Mouse (Mus musculus) embryonic stem cell, embryonic (primary cell): ENCODE measurements at regions not wholly inside any gene's neighbourhood (a gene's known extent, or its start where the extent isn't known, plus 50 kb on each side); places are given as distances from the start of the nearest gene placed in this dataset.

Experiments used
- CTCF ChIA-PET, 4 experiments: fragments of 300-600 bp in 2 of 4; fragments of 350-600 bp in 2 of 4; sonication (Branson Sonifier 250); formaldehyde crosslinking; loops; one replicate each; lab custom pipeline; 2022; ENCODE audit warnings: inconsistent platforms in 2 of 4; lab: Charles Lee
- POLR2A ChIA-PET, 4 experiments: fragments of 300-600 bp in 2 of 4; fragments of 350-600 bp in 2 of 4; sonication (Branson Sonifier 250); formaldehyde crosslinking; loops; one replicate each; lab custom pipeline; 2022; ENCODE audit warnings: antibody characterized with exemption in 4 of 4, inconsistent platforms in 1 of 4; lab: Charles Lee

DNA sequence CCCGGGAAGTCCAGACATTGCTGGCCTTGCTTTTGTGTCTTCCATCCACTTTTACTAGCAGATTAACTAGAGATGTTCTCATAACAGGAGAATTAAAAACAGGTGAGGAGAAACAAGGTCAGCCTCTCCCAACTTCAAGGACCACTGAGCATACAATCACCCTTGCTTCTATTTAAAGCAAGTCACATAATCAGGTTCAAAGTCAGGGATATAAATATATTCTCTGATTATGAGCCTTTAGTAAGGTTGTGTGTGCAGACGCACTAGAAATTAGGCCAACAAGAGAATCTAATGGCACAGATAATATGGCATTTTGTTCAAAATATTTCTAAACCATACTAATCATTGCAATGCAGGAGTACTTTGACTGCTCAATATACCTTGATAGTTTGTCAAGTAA lies 1134.2 kb upstream of the Cited2 start:
- POLR2A ChIA-PET = no interaction called here
- CTCF ChIA-PET = no interaction called here

DNA sequence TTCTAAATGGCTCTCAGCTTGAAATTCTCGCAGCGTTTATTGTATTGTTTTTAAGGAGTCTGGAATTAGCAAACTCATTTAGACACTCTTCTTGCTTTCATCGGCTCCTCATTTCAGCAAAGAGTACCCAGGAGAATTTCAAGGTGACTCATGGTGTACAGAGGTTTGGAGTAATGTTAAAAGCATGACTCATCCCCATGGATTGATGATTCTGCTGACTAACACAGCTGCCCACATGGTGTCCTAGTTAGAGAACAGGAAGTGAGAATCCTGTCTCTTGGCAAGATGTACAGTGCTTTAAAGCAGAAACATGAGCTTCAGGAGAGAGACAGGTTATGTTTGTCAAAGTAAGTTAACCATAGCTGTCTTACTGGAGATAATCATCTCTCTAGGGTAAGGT lies 1133.6 kb upstream of the Cited2 start:
- CTCF ChIA-PET = no interaction called here
- POLR2A ChIA-PET = no interaction called here

DNA sequence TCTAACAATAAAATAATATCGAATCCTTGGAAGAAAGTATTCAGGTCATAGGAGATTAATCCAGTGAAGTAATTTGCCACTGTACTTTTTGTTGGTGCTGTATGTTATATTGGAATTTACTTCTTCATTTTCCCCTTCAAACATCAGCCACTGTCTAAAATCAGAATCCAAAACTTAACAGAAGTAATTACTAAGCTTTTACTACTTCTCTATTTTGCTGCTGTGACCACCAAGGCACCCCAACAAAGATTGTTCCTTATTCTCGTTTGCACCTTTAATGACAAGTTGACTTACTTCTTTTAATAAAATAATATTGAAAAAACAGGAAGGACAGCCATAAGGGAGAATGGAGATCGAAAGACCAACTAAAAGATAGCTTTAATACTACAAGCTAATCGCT lies 1130.1 kb upstream of the Cited2 start:
- ChIA-PET CTCF (no interaction called here), POLR2A (no interaction called here)

DNA sequence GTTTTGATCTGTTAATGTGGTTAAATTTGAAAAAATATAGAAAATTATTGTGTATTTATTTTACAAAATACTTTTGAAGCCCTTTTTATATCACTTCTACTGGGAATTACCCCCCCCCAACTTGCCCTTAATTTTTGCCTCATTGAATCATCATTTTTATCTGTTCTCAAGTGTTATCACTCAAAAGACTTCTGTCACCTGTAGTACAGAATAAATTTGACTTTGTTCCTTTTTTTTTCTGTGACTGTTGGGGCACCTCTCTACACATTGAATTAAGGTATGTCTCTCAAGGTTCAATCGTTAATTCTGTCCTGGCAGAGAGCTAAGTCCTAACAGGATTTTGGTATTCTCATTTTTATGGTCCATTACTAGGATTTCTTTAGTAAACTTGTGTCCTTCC lies 1123.0 kb upstream of the Cited2 start:
- CTCF ChIA-PET = no interaction called here
- POLR2A ChIA-PET = no interaction called here

DNA sequence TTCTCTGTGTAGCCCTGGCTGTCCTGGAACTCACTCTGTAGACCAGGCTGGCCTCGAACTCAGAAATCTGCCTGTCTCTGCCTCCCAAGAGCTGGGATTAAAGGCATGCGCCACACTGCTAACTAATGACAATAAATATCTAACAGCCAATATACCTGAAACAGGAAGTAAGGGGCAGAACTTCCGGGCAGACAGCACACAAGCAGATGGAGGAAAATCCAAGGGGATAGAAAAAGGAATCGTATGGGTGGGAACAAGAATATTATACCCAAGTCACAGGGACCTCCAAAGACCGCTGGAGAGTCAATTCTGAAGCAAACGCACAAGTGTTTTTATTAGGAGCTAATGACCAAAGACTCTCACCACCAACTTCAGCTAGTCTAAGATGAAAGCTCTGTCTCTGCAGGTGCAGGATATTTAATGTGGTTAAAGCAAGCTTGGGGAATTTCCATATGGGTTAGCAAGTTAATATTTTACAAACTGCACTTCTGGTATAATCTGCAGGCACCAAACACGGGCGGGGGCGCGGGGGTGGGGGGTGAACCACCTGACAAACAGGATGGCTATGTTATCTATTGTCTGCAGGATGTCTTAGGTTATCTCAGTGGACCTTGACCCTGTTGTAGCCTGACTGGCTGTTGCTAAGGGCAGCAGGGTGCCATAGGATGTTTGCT lies 1122.3 kb upstream of the Cited2 start:
- POLR2A ChIA-PET = no interaction called here
- CTCF ChIA-PET = interaction anchor here in 1 of 4 experiments (0.7 kb wide), 1 partner anchor 180 kb away, joined by 3 read pairs; no protein-coding TSS in a partner anchor

DNA sequence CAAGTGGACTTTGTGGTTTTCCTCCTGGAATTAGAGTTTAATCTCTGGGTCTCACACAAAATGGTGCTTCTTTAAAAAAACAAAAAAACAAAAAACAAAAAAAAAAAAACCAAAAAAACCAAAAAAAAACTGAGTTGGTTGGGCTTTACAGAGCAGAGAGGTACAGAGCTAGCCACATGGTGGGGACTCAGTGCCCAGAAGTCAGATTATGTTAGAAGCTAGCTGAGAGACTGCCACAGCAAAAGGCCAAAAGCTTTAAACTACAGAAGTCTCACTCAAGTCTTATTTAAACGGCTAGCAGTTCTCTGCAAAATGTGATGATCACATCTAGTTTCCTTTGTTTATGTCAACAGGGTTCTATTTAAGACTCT lies 1121.8 kb upstream of the Cited2 start:
- ChIA-PET CTCF (no interaction called here), POLR2A (no interaction called here)

DNA sequence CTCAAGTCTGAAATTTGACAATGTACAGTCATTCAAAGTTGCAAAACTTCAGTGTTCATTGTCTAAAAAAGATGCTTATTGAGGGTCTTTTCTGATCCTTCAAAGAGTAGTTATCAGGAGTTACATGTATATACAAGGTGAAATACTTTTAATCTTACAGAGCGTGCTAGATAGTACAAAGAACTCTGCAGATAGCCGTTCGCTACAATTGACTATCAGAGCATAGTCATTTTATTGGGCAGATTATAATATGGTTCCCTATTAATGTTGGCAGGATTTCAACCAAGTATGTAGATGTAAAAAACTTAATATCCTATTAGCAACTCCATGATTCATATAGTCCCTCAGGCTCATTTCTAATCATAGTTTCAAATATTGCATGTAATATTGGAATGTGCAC lies 1114.7 kb upstream of the Cited2 start:
- POLR2A ChIA-PET = no interaction called here
- CTCF ChIA-PET = no interaction called here

DNA sequence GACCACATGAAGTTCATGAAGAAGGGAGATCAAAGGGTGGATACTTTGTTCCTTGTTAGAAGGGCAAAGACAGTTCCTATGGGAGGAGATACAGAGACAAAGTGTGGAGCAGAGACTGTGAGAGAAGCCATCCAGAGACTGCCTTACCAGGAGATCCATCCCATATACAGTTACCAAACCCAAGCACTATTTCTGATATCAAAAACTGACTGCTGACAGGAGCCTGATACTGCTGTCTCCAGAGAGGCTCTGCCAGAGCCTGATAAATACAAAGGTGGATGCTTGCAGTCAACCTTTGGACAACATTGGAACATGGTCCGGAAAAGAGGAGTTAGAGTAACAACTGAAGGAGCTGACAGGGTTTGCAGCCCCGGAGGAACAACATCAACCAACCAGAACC lies 1104.3 kb upstream of the Cited2 start:
- ChIA-PET CTCF (no interaction called here), POLR2A (no interaction called here)

DNA sequence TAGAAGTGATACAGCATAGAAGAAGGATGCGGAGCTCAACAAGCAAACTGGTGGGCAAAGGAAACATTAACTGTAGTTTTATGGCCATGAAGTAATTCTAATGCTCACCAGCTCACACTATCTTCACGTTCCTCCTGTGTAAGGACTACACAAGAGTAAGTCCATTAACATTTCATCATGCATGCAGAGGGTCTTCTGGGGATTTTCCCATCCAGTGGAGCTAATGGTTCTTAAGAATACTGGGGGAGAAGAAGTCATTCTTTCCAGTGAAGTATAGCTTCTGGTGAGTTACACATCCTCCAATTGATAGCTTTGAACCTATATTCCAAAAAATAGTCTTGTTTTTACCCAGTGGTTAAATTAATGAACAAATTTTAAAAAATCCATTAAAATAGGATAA lies 1103.4 kb upstream of the Cited2 start:
- ChIA-PET CTCF (no interaction called here), POLR2A (no interaction called here)

DNA sequence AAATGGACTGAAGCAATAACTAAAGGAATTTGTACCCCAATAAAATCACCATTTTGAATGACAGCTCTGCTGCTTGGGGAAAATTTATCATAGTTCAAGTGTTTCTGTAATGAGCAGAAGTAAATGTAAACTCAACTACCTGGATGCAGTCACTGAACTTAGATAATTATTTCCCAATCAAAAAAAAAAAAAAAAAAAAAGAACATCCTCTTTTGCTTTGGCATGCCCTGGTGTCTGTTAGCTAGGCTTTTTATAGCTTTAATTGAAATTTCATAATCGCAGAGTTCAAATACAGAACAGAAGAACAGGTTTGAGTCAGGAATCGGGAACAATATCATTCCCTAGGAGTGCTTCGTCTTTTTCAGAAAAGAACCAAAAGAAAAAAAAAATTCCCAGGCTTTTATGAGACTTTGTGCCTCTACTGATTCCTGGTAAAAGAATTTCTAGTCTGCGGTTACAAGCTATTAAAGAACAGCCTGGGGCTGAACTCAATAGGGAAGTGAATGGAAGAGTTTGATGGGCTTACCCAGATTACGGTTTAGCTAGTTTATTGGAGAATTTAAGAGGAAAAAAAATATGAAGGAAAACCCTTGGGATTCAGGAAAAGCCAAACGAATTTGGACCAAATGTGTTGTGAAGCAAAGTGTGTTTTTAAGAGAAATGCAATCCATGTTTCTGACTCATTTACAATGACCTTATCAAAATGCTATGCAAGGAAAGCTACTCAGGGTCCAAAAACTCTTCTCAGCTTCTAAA lies 1102.0 kb upstream of the Cited2 start:
- ChIA-PET CTCF (interaction anchor here in 2 of 4 experiments (0.6 to 0.7 kb wide), 2 partner anchors 90 to 1485 kb away, joined by 3 read pairs; no protein-coding TSS in a partner anchor), POLR2A (interaction anchor here in 1 of 4 experiments (0.7 kb wide), 1 partner anchor 36 kb away, joined by 7 read pairs; no protein-coding TSS in a partner anchor)

DNA sequence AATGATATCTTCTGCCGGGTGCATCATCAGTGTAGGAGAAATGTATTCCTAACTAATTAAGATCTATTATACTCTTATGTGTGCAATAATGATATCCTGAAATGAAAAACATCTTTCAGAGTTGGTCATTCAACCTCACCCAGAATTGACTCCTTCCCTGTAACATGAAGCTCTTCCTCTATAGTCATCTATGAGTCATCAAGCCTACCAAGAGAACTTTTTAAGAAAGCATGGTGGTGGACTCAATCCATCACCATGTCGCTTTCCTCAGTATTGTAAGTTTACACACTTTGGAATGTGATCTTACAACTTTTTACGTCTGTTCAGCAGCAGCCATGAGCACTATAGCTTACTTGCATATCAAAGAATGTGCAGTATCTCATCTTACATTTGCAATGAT lies 1100.2 kb upstream of the Cited2 start:
- CTCF ChIA-PET = no interaction called here
- POLR2A ChIA-PET = no interaction called here

DNA sequence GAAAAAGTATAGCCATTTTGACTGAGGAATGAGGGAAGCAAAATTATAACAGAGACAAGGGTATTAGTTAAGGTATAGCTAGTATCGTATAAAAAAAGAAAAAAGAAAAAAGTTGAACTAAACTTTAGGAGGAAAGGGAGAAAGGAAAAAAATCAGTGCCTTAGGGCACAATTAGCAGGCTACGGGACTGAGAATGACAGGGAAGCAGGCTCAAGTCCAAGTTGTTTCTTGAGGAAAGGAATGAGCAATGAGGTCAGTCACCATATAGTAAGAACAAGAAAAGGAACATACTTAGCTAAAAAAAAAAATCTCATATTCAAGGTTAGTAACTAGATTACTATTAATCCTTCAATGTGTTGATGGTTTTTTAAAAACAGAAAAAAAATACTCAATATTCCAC lies 1089.8 kb upstream of the Cited2 start:
- CTCF ChIA-PET = no interaction called here
- POLR2A ChIA-PET = no interaction called here

DNA sequence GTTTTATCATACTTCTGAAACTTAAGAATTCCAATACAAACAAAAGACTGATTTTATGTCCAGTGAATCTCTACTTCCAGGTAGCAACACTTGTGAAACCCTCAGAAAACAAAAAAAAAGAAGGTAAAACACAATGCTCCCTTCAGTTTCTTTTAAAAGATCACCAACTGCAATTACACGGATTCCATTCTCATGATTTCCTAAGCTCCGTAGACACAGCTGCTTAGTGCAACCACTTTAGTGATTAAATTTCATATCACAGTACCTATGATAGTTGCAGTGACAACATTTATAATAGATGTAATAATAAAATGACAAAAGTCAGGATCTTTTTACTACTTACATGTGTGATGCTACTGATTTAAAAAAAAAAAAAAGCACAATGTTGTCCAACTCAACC lies 1087.6 kb upstream of the Cited2 start:
- ChIA-PET POLR2A (no interaction called here), CTCF (no interaction called here)

DNA sequence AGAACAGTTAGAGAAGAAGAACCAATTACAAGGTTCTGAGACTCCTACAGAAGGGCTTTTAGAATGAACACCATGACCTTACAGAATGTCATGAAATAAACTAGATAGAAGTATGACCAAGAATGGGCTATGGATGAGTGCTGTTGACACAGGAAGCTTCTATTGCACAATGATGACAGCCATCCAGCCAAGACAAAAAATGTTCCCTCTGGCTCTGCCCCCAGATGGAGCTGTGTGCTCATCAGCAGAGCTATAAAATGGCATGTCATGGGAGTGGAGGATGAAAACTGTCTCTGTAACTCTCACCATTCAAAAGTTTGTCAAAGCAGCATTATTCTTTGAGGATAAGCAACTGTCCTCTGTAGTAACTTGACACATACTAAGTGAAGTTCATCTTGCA lies 1086.0 kb upstream of the Cited2 start:
- POLR2A ChIA-PET = no interaction called here
- CTCF ChIA-PET = no interaction called here

DNA sequence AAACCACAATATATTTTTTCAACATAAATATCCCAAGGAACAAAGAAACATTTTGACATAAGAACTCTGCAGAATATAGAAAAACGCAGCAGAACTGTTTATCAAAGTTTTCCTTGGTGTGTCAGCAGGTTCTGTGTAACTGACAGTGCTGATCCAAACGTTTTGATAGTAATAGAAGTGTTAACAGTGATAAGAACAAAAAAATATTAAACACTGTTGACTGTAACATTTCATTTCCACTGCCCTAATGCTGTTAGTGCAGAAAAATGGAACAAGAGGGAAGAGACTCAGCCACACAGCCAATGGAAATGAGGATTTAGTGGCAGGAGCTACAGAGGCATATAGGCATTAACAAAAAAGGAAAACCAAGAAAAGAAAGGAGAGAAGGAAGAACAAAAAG lies 1084.9 kb upstream of the Cited2 start:
- ChIA-PET POLR2A (no interaction called here), CTCF (no interaction called here)

DNA sequence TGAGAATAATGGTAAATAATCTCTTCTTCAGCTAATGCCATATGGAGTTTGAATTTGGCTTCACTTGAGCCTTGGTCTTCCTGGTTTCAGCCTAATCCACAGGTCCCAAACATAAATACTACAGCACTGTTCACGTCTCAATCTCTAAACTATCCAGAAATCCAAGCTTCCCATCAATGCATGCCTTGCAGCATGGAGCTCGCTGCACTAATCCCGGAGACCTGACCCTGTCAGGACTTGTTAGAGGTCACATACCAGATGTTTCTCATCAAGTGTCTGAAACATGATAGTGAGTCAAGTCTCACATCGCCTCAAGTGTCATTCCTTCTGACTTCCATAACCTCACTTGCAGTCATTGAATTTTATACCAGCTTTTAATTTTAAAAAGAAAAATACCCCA lies 1082.9 kb upstream of the Cited2 start:
- CTCF ChIA-PET = no interaction called here
- POLR2A ChIA-PET = interaction anchor here in 1 of 4 experiments (0.5 kb wide), 1 partner anchor 251 kb away, joined by 3 read pairs; no protein-coding TSS in a partner anchor

DNA sequence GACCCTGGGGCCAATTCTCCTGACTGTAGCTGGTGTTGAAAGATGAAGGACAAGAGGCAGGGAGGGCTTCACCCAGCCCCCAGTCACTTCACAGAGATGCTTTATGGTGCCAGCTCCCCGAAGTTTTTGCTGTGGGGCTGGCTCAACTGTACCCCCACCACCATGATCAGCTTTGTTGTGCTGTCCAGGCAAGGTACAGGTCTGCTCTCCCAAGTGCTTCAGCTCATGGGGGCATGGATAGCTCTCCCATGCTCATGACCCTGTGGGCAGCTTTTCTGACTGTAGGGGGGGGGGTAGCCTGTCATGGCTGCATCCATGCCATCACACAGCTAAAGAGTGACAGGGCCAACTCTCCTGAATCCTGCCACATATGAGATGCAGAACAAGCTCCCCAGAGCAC lies 1072.9 kb upstream of the Cited2 start:
- POLR2A ChIA-PET = no interaction called here
- CTCF ChIA-PET = no interaction called here

DNA sequence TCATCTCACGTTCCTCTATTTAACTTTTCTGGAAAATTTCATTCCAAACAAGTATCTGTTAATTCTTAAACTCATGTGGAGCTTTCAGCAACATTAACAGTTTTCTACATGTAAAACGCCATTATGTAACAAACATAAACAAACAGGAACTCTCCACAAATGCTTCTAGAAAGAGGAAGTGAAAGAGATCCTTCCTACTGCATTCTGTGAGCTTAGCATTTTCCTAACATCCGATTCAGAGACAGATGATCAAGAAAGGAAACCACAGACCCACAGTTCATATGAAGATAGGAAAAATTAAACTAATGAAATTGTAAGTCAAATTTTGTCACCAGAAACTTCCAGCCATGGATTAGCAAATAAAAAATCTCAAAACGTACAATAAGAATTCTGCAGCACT lies 1070.6 kb upstream of the Cited2 start:
- POLR2A ChIA-PET = no interaction called here
- CTCF ChIA-PET = no interaction called here

DNA sequence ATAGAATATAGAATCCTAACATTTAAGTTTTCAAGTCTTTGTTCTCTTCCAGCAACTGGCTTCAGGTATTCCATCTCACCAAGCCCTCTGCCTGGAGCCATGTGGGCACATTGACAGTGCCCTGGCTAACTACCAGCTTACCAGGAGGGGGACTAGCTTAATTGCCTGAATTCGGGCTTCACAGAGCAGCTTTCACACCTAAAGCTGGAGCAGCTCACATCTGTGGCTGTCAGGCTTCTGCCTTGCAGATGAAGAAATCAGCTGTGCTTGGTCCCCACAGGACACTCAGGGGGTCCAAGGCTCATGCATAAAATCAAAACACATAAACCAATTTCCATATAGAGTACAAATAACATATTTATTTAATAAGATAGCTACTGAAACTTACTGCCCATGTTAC lies 1058.5 kb upstream of the Cited2 start:
- ChIA-PET POLR2A (no interaction called here), CTCF (no interaction called here)

DNA sequence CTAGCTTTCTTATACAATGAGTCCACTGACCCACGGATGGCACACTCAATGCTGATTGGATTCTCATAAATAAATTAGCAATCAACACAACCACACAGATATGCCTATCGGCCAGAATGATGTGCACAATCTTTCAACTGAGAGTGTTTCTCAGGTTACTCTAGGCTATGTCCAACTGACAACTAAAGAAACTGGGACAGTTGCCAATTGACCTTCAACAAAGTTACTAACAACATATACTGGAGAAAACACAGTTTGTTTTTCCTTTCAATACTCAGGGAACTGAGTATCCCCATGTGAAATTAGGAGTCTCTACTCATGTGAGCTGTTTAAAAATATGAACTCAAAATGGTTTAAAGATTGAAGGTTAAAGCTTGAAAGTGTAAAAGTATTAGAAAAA lies 1052.7 kb upstream of the Cited2 start:
- ChIA-PET CTCF (no interaction called here), POLR2A (no interaction called here)

DNA sequence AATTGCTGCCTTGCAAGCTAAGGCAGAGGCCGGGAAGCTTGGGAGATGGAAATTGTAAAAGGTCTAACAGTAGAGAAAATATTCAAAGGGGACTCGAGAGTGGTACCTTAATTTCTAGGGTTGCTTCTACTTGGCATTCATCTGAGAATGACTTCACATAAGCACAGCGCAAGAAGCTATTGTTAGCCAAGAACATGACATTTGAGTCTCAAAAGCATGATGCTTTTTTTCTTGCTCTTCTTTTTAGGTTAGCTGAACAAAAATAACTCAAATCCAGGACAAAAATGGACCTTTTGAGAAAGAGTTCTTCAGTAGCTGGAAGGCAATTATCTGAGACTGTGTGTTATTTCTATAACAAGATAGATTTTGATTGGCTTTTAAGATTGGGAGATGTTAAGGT lies 1042.0 kb upstream of the Cited2 start:
- CTCF ChIA-PET = no interaction called here
- POLR2A ChIA-PET = no interaction called here
